Mouse (Mus musculus) forebrain, postnatal 0 days (tissue): Measurements from ENCODE around the gene Mkrn2os. TPM values are rescaled to one million over a fixed set of nuclear protein-coding genes. Genes with fewer than 3 reads are reported as not detected.

Experiments used
- ATAC-seq: fragments of 200-750 bp; cut with Nextera tagmentation; 2 replicates; pipeline ENCODE4 v1.8.0; 2017; ENCODE audit warnings: mild to moderate bottlenecking, moderate library complexity
- DNase-seq: peaks from one replicate; pipeline ENCODE4 v3.0.0-alpha.2; 2015
- H3K27ac ChIP-seq: fragments of 300-500 bp; sonication (generic); 2 replicates; pipeline ENCODE4 v1.5.1; 2014; ENCODE audit warnings: low read depth, mild to moderate bottlenecking, antibody characterized with exemption, low read length, moderate library complexity, mixed read lengths
- H3K27me3 ChIP-seq: fragments of 300-500 bp; sonication (generic); 2 replicates; pipeline ENCODE4 v1.6.1; 2014; ENCODE audit warnings: mild to moderate bottlenecking, low read length, mixed read lengths; ENCODE audit not compliant: insufficient read depth
- H3K36me3 ChIP-seq: fragments of 300-500 bp; sonication (generic); 2 replicates; pipeline ENCODE4 v1.6.1; 2014; ENCODE audit warnings: mild to moderate bottlenecking, moderate library complexity; ENCODE audit not compliant: insufficient read depth
- H3K4me1 ChIP-seq: fragments of 300-500 bp; sonication (generic); 2 replicates; pipeline ENCODE4 v1.6.1; 2014; ENCODE audit warnings: antibody characterized with exemption; ENCODE audit not compliant: insufficient read depth
- H3K4me2 ChIP-seq: fragments of 300-500 bp; sonication (generic); 2 replicates; pipeline ENCODE4 v1.6.1; 2014; ENCODE audit warnings: low read depth, mild to moderate bottlenecking, moderate library complexity
- H3K4me3 ChIP-seq: fragments of 300-500 bp; sonication (generic); 2 replicates; pipeline ENCODE4 v1.5.1; 2014; ENCODE audit warnings: low read depth, low read length, mixed read lengths
- H3K9ac ChIP-seq: fragments of 300-500 bp; sonication (generic); 2 replicates; pipeline ENCODE4 v1.6.1; 2014; ENCODE audit warnings: mild to moderate bottlenecking
- H3K9me3 ChIP-seq: fragments of 300-500 bp; sonication (generic); 2 replicates; pipeline ENCODE4 v1.6.1; 2016; ENCODE audit warnings: low read length
- CTCF ChIP-seq: sonication (generic); IDR thresholded peaks from 2 replicates; pipeline ENCODE4 v1.5.1; 2016; ENCODE audit warnings: antibody characterized with exemption, control low read depth, low read depth
- WGBS: fragments of 180-500 bp; shearing (Covaris S2); extraction: QIAGEN DNeasy Blood & Tissue Kit; methylation state at CpG from one replicate; pipeline ENCODE4 v1.1.7; 2014; 5-methylcytosine and 5-hydroxymethylcytosine counted together
- polyA plus RNA-seq: library from polyadenylated mRNA; unstranded; fragments of >200 nt; fragmentation: Nextera tagmentation; extraction: Ambion mirVana; gene quantifications from 2 replicates; pipeline ENCODE4 v1.2.1, GENCODE M21; 2015
- total RNA-seq: library from RNA; depleted of rRNA; stranded (reverse); fragments of >200 nt; gene quantifications from 2 replicates; pipeline ENCODE4 v1.2.3, GENCODE M21; 2014; rRNA removed

The Mkrn2os gene
- total and polyA plus RNA-seq, 2 experiments from 2014 or later, result 0.35 to 0.38 TPM

GRCm38 (mm10) chr6:115541676-115542275 lies 50.6 kb downstream of the Mkrn2os start:
- no peak overlapping the region for H3K27ac ChIP-seq
- no peak overlapping the region for H3K4me3 ChIP-seq
- 0 out of 2 replicates have a peak, but pooled peaks cover 4% of the 10 kb centered on the region for H3K4me1 ChIP-seq
- no peak for ATAC-seq
- no peak for TF ChIP-seq CTCF
- H3K9me3 ChIP-seq, result no peaks in the 10 kb centered on the region
- no peak for DNase-seq
- H3K9ac ChIP-seq, result no peak overlapping the region
- 44% methylated on average over 6 of the region's 6 CpGs for WGBS
- H3K27me3 ChIP-seq, result no peaks in the 10 kb centered on the region
- H3K4me2 ChIP-seq, result no peak overlapping the region
- no peaks in the 10 kb centered on the region for H3K36me3 ChIP-seq

DNA sequence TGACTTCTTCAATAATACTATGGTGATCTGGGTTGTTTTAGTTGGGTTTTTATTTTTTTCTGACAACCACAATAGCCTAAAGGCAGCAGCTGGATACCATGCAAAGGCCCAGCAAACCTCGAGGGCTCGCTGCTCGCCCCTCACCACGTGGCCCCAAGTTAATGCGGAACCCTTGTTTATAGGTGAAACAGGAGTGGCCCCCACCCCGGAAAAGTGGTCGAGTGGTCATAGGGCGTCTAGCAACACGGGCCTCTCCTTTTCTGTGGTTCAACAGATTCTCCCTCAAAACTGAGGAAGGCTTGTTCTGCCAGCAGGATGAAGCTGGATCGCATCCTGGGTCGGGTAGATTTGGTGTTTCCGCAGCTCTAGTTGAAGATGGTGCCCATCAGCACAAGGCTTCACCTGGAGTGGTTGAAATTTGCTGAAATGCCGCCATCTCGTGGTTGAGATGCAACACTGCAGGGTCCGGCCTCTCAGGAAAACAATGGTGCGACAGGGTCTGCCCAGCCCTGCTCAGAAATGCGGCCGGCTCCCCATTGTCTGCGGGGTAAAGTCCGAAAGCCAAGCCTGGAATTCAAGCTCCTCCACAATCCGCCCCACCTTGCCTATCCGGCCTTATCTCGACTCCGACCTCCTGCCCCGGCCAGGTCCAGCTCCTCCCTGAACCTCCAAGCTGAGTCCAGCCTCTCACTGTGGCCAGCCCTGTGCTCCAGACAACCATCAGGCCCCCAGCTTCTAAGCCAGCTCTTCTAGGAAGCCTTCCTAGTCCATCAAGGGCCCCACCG lies 53.5 kb downstream of the Mkrn2os start:
- Histone ChIP-seq H3K4me2 (peak overlapping the region; percentile 66), H3K27me3 (no peaks in the 10 kb centered on the region), H3K9me3 (no peaks in the 10 kb centered on the region), H3K4me1 (no peaks in the 10 kb centered on the region), H3K36me3 (no peaks in the 10 kb centered on the region), H3K4me3 (peak overlapping the region; percentile 27), H3K27ac (no peak overlapping the region), H3K9ac (peak overlapping the region; percentile 60)
- peak; percentile 94 for TF ChIP-seq CTCF
- ATAC-seq (peak; percentile 88), DNase-seq (peak; percentile 91)
- WGBS, result 18% methylated on average over 26 of the region's 26 CpGs

- no peak for TF ChIP-seq CTCF
- no peaks in the 10 kb centered on the region for H3K27me3 ChIP-seq
- no peak overlapping the region for H3K27ac ChIP-seq
- ATAC-seq (no peak), DNase-seq (no peak)
- no peak overlapping the region for H3K9ac ChIP-seq
- H3K9me3 ChIP-seq, result no peaks in the 10 kb centered on the region
- no peaks in the 10 kb centered on the region for H3K4me1 ChIP-seq
- no peak overlapping the region for H3K4me2 ChIP-seq
- H3K36me3 ChIP-seq, result no peaks in the 10 kb centered on the region
- no peak overlapping the region for H3K4me3 ChIP-seq
- WGBS, result 60% methylated on average over 4 of the region's 4 CpGs
Measured at GRCm38 (mm10) chr6:115536169-115536568, 56.2 kb downstream of the Mkrn2os start.

GRCm38 (mm10) chr6:115534617-115535016 lies 57.8 kb downstream of the Mkrn2os start:
- Histone ChIP-seq H3K27me3 (no peaks in the 10 kb centered on the region), H3K4me1 (no peaks in the 10 kb centered on the region), H3K27ac (no peak overlapping the region), H3K9me3 (no peaks in the 10 kb centered on the region), H3K36me3 (no peaks in the 10 kb centered on the region), H3K9ac (no peak overlapping the region), H3K4me3 (no peak overlapping the region), H3K4me2 (no peak overlapping the region)
- peak; percentile 40 for DNase-seq
- ATAC-seq, result no peak
- TF ChIP-seq CTCF, result no peak
- WGBS, result 37% methylated on average over 7 of the region's 7 CpGs

Other genes starting within 250 kb of the Mkrn2os start
- 0.52 and 0.77 TPM in 2 replicates for gene Pparg, start 231.6 kb downstream of the Mkrn2os start, total RNA-seq
- gene Pparg, start 231.6 kb downstream of the Mkrn2os start, polyA plus RNA-seq, result 0.13 and 0.30 TPM in 2 replicates
- 31.5 and 33.7 TPM in 2 replicates for gene Tsen2, start 47.9 kb downstream of the Mkrn2os start, total RNA-seq
- 34.4 and 35.6 TPM in 2 replicates for gene Tsen2, start 47.9 kb downstream of the Mkrn2os start, polyA plus RNA-seq
- gene Mkrn2, start 9.3 kb upstream of the Mkrn2os start, total RNA-seq, result 25.4 and 28.2 TPM in 2 replicates
- gene Mkrn2, start 9.3 kb upstream of the Mkrn2os start, polyA plus RNA-seq, result 43.7 and 46.0 TPM in 2 replicates
- 225 and 226 TPM in 2 replicates for gene Raf1, start 84.1 kb upstream of the Mkrn2os start, total RNA-seq
- gene Raf1, start 84.1 kb upstream of the Mkrn2os start, polyA plus RNA-seq, result 94.9 and 105 TPM in 2 replicates
- 0.38 and 1.4 TPM in 2 replicates for gene Tmem40, start 169.8 kb upstream of the Mkrn2os start, total RNA-seq
- gene Tmem40, start 169.8 kb upstream of the Mkrn2os start, polyA plus RNA-seq, result 0.73 and 1.1 TPM in 2 replicates
- gene Cand2, start 182.0 kb upstream of the Mkrn2os start, total RNA-seq, result 5.2 and 6.6 TPM in 2 replicates
- gene Cand2, start 182.0 kb upstream of the Mkrn2os start, polyA plus RNA-seq, result 2.9 and 4.2 TPM in 2 replicates
- 1,524 and 2,855 TPM in 2 replicates for gene Rpl32, start 216.2 kb upstream of the Mkrn2os start, total RNA-seq
- 1,212 and 1,517 TPM in 2 replicates for gene Rpl32, start 216.2 kb upstream of the Mkrn2os start, polyA plus RNA-seq
- 2.4 and 4.4 TPM in 2 replicates for gene Efcab12, start 245.8 kb upstream of the Mkrn2os start, total RNA-seq
- gene Efcab12, start 245.8 kb upstream of the Mkrn2os start, polyA plus RNA-seq, result 1.4 and 1.7 TPM in 2 replicates